Mouse (Mus musculus) heart, postnatal 0 days (tissue): ENCODE data around the gene Gm21970. TPM values are rescaled to one million over a fixed set of nuclear protein-coding genes. Genes with fewer than 3 reads are reported as not detected.

ENCODE experiments used
- ATAC-seq: fragments of 200-750 bp; cut with Nextera tagmentation; 2 replicates; pipeline ENCODE4 v1.8.0; 2017; ENCODE audit warnings: low read depth, moderate number of reproducible peaks, moderate library complexity; ENCODE audit not compliant: insufficient read depth
- DNase-seq: peaks from one replicate; pipeline ENCODE4 v3.0.0-alpha.2; 2016; ENCODE audit warnings: low spot score
- H3K27ac ChIP-seq: fragments of 300-500 bp; sonication (generic); 2 replicates; pipeline ENCODE4 v1.5.1; 2014; ENCODE audit warnings: low read depth, mild to moderate bottlenecking
- H3K27me3 ChIP-seq: fragments of 300-500 bp; sonication (generic); 2 replicates; pipeline ENCODE4 v1.6.1; 2014; ENCODE audit warnings: low read length, mixed read lengths; ENCODE audit not compliant: control insufficient read depth, insufficient read depth
- H3K36me3 ChIP-seq: fragments of 300-500 bp; sonication (generic); replicated peaks from 2 replicates; pipeline ENCODE4 v1.6.1; 2014; ENCODE audit warnings: low read length, mixed read lengths; ENCODE audit not compliant: control insufficient read depth, insufficient read depth
- H3K4me1 ChIP-seq: fragments of 300-500 bp; sonication (generic); 2 replicates; pipeline ENCODE4 v1.6.1; 2014; ENCODE audit warnings: antibody characterized with exemption; ENCODE audit not compliant: control insufficient read depth, insufficient read depth
- H3K4me2 ChIP-seq: fragments of 300-500 bp; sonication (generic); 2 replicates; pipeline ENCODE4 v1.6.1; 2014; ENCODE audit warnings: low read depth, mild to moderate bottlenecking, low read length, moderate library complexity
- H3K4me3 ChIP-seq: fragments of 300-500 bp; sonication (generic); 2 replicates; pipeline ENCODE4 v1.5.1; 2014; ENCODE audit warnings: low read depth, low read length
- H3K9ac ChIP-seq: fragments of 300-500 bp; sonication (generic); replicated peaks from 2 replicates; pipeline ENCODE4 v1.6.1; 2014; ENCODE audit warnings: low read depth, low read length, mixed read lengths
- H3K9me3 ChIP-seq: fragments of 300-500 bp; sonication (generic); replicated peaks from 2 replicates; pipeline ENCODE4 v1.6.1; 2016; ENCODE audit warnings: low read length; ENCODE audit not compliant: control insufficient read depth
- CTCF ChIP-seq: IDR thresholded peaks from 2 replicates; pipeline ENCODE4 v1.5.1; 2016; ENCODE audit warnings: antibody characterized with exemption, control low read depth, low read depth
- EP300 ChIP-seq: IDR thresholded peaks from 2 replicates; pipeline ENCODE4 v1.6.1; 2016; ENCODE audit warnings: antibody characterized with exemption, low read depth
- WGBS: fragments of 180-500 bp; shearing (Covaris S2); extraction: QIAGEN DNeasy Blood & Tissue Kit; methylation state at CpG from one replicate; pipeline ENCODE4 v1.1.7; 2014; 5-methylcytosine and 5-hydroxymethylcytosine counted together
- polyA plus RNA-seq: library from polyadenylated mRNA; unstranded; fragments of >200 nt; fragmentation: Nextera tagmentation; extraction: Ambion mirVana; gene quantifications from 2 replicates; pipeline ENCODE4 v1.2.1, GENCODE M21; 2015
- total RNA-seq: library from RNA; depleted of rRNA; stranded (reverse); fragments of >200 nt; gene quantifications from 2 replicates; pipeline ENCODE4 v1.2.3, GENCODE M21; 2014; ENCODE audit warnings: low replicate concordance

The Gm21970 gene
- total and polyA plus RNA-seq, 2 experiments from 2014 or later, result not detected

DNA sequence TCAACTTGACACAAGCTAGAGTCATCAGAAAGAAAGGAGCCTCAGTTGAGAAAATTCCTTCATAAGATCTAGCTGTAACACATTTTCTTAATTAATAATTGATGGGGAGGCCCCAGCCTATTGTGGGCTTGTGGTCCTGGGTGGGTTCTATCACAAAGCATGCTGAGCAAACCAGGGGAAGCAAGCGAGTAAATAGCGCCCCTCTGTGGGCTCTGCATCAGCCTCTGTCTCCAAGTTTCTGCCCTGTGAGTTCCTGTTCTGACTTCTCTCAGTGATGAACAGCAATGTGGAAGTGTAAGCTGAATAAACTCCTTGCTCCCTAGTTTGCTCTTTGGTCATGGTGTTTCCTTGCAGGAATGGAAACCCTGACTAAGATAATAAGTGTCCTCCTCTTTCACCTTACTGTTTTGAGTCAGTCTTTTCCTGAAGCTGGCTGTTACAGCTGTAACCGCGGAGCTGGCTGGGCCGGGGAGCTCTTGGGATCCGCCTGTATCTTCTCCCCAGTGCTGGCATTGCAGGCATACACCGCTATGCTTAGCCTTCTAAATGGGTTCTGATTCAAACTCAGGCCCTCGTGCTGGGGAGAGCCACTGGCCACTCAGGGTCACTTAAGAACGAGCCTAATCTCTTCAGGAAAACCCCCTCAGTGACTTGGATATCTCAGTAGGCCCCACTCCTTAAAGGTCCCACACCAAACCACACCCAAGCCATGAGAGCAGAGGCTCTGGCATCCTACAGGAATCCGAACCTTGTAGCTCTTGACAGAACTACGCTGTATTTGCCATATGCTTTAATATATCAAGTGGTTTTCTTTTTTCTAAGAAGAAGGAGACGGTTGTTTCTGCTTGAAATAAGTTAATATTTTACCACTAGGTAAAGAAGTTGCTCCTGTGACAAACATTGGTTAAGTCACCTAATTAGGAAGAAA, 58.9 kb downstream of the Gm21970 start:
- H3K4me1 ChIP-seq, result peaks cover 28% of the 10 kb centered on the region; the same call in 1 of the 2 replicates
- H3K27ac ChIP-seq, result no peak overlapping the region
- DNase-seq, result no peak
- no peaks in the 10 kb centered on the region for H3K27me3 ChIP-seq
- ATAC-seq, result no peak
- 81% methylated on average over 12 of the region's 12 CpGs for WGBS
- no peak overlapping the region for H3K9ac ChIP-seq
- H3K4me2 ChIP-seq, result no peak overlapping the region
- H3K4me3 ChIP-seq, result no peak overlapping the region
- H3K36me3 ChIP-seq, result no peaks in the 10 kb centered on the region
- TF ChIP-seq CTCF (no peak), EP300 (no peak)
- no peaks in the 10 kb centered on the region for H3K9me3 ChIP-seq

DNA sequence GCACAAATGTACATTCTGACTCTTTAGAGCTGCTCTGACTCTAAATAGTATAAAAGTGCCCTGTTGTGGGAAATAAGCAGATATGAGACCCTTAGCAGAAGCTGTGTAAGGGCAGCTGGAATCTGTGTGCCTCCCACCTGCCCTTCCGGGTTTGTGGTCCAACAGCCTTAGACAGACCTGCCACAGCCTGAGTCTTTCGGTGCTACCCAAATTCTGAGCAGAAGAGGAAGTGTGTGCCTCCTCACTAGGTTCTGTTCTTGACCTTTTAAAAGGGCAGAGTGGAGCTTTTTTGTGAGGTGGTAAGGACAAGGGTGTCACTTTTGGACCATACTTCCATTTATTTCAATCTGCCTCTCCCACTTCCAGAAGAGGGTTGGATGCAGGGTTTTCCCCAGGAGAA, 60.4 kb downstream of the Gm21970 start:
- no peak overlapping the region for H3K4me2 ChIP-seq
- no peak overlapping the region for H3K4me3 ChIP-seq
- DNase-seq, result no peak
- H3K9me3 ChIP-seq, result no peaks in the 10 kb centered on the region
- no peaks in the 10 kb centered on the region for H3K36me3 ChIP-seq
- H3K4me1 ChIP-seq, result peaks cover 28% of the 10 kb centered on the region; the same call in 1 of the 2 replicates
- H3K27ac ChIP-seq, result peak overlapping the region; percentile 67
- no peak for TF ChIP-seq CTCF
- TF ChIP-seq EP300, result no peak
- H3K27me3 ChIP-seq, result no peaks in the 10 kb centered on the region
- no peak for ATAC-seq
- H3K9ac ChIP-seq, result no peak overlapping the region
- WGBS, result 64% methylated on average over 2 of the region's 2 CpGs

DNA sequence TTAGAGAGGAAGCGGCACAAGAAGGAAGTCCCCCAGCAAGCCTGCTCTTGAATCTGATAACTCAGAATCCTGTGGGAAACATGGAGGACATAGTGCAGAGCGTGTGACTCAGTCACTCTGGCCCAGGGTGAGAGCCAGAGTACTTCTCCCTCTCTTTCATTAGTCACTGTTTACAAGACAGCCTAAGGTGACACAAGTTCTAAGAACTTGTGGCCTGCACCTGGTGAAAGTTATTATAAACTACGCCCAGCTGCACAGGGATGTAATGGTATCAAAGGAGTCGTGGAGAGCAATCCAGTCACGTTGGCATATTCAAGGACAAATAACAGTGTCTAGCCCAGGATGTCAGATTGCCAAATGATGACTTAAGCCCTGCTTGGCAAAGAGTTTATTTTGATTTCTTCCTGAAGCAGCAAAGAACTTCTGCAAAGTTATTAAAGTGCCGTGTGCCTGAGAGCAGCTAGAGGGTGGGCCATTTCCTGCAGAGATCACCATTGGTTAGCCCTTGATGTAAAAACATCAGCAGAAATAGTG, 60.9 kb downstream of the Gm21970 start:
- peak; percentile 50 for ATAC-seq
- 15% methylated on average over 6 of the region's 6 CpGs for WGBS
- TF ChIP-seq EP300 (peak; percentile 64; the same call in 1 of the 2 replicates), CTCF (no peak)

DNA sequence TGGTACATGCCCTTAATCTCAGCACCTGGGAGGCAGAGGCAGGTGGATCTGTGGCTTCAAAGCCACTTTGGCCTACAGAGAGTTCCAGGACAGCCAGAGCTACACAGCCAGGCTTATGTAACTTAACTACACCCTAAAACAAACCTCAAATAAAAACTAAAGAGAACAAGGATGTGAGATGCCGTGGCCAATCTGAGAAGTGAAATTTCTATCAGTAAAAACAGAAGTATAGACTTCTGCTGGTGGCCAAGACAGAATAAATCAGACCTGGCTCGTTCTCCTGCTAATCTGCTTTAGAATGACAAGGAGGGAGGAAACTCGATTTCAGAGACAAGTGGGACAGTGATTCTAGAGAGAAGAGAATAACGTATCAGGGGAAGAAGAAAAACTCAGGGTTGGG, 64.3 kb downstream of the Gm21970 start:
- DNase-seq (no peak), ATAC-seq (no peak)
- H3K4me1 ChIP-seq, result peaks cover 20% of the 10 kb centered on the region; the same call in 1 of the 2 replicates
- H3K9ac ChIP-seq, result no peak overlapping the region
- TF ChIP-seq EP300 (no peak), CTCF (no peak)
- WGBS, result 69% methylated on average over 4 of the region's 4 CpGs
- H3K27me3 ChIP-seq, result no peaks in the 10 kb centered on the region
- H3K4me2 ChIP-seq, result no peak overlapping the region
- no peak overlapping the region for H3K4me3 ChIP-seq
- no peak overlapping the region for H3K27ac ChIP-seq
- H3K9me3 ChIP-seq, result no peaks in the 10 kb centered on the region
- H3K36me3 ChIP-seq, result no peaks in the 10 kb centered on the region

More for the DNA sequence above, 60.9 kb downstream of the Gm21970 start:
- Histone ChIP-seq H3K27me3 (no peaks in the 10 kb centered on the region), H3K27ac (peak overlapping the region; percentile 67), H3K4me2 (no peak overlapping the region), H3K4me1 (peaks cover 25% of the 10 kb centered on the region; the same call in 1 of the 2 replicates), H3K36me3 (no peaks in the 10 kb centered on the region), H3K9ac (no peak overlapping the region), H3K9me3 (no peaks in the 10 kb centered on the region), H3K4me3 (no peak overlapping the region)
- DNase-seq, result peak; percentile 39

DNA sequence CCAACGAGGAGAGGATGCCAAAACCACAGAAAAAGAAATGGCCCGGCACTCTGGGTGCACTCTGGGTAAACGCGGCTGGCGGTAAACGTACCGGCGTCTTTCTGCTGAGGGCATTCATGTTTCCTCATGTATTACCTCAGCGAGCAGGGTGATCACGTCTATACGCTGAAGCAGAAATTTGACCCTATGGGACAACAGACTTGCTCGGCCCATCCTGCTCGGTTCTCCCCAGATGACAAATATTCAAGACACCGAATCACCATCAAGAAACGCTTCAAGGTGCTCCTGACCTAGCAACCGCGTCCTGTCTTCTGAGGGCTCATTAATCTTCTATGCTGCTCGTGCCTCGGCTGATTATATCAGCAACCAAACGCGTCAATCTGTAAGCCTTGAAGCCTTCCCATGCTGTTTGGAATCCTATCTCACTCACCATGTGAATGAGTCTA, 66.8 kb downstream of the Gm21970 start:
- no peak overlapping the region for H3K4me3 ChIP-seq
- no peaks in the 10 kb centered on the region for H3K9me3 ChIP-seq
- H3K9ac ChIP-seq, result no peak overlapping the region
- TF ChIP-seq EP300, result no peak
- no peak for TF ChIP-seq CTCF
- no peaks in the 10 kb centered on the region for H3K36me3 ChIP-seq
- peaks cover 10% of the 10 kb centered on the region; the same call in 1 of the 2 replicates for H3K4me1 ChIP-seq
- ATAC-seq (no peak), DNase-seq (no peak)
- no peak overlapping the region; the same call in 1 of the 2 replicates for H3K27ac ChIP-seq
- H3K27me3 ChIP-seq, result no peaks in the 10 kb centered on the region
- no peak overlapping the region for H3K4me2 ChIP-seq
- 83% methylated on average over 21 of the region's 21 CpGs for WGBS
